Mouse (Mus musculus) spleen, adult 2 months (tissue): Measurements from ENCODE around the gene Padi6. TPM values are rescaled to one million over a fixed set of nuclear protein-coding genes. Genes with fewer than 3 reads are reported as not detected.

ENCODE experiments used
- DNase-seq, 2 experiments: peaks; one replicate each; pipeline versions ENCODE4 v3.0.0 to v3.0.0-alpha.2; 2012 to 2021; ENCODE audit warnings: low spot score in 2 of 2, low read depth in 1 of 2
- H3K27ac ChIP-seq: fragments of 200-500 bp; 2 replicates; pipeline ENCODE4 v1.5.1; 2012; ENCODE audit warnings: low read length, inconsistent platforms; ENCODE audit not compliant: insufficient read depth
- H3K27me3 ChIP-seq: fragments of 200-500 bp; 2 replicates; pipeline ENCODE4 v1.6.1; 2012; ENCODE audit warnings: mild to moderate bottlenecking, moderate library complexity, low read length, inconsistent platforms; ENCODE audit not compliant: control insufficient read depth, insufficient read depth
- H3K36me3 ChIP-seq: fragments of 200-500 bp; 2 replicates; pipeline ENCODE4 v1.6.1; 2012; ENCODE audit warnings: mild to moderate bottlenecking, low read length, inconsistent platforms; ENCODE audit not compliant: control insufficient read depth, insufficient read depth
- H3K4me1 ChIP-seq: fragments of 200-500 bp; 2 replicates; pipeline ENCODE4 v1.6.1; 2011; ENCODE audit warnings: inconsistent platforms; ENCODE audit not compliant: control insufficient read depth, insufficient read depth, insufficient read length
- H3K4me3 ChIP-seq: fragments of 200-500 bp; 2 replicates; pipeline ENCODE4 v1.5.1; 2011; ENCODE audit warnings: mild to moderate bottlenecking, inconsistent platforms; ENCODE audit not compliant: insufficient read depth, insufficient read length; ENCODE audit errors: extremely low read depth
- CTCF ChIP-seq: fragments of 200-500 bp; IDR thresholded peaks from 2 replicates; pipeline ENCODE4 v1.5.1; 2011; ENCODE audit warnings: mild to moderate bottlenecking, inconsistent platforms; ENCODE audit not compliant: insufficient read depth, insufficient read length, insufficient replicate concordance; ENCODE audit errors: extremely low read depth
- POLR2A ChIP-seq: fragments of 200-500 bp; IDR thresholded peaks from 2 replicates; pipeline ENCODE4 v1.6.1; 2011; ENCODE audit warnings: low read depth, low read length, inconsistent platforms
- WGBS: fragments of 180-500 bp; shearing (Covaris S2); methylation state at CpG from one replicate; pipeline ENCODE4 v1.1.7; 2018; 5-methylcytosine and 5-hydroxymethylcytosine counted together
- polyA plus RNA-seq: library from polyadenylated mRNA; depleted of rRNA; stranded (reverse); fragments of >200 nt; gene quantifications from 2 replicates; pipeline ENCODE4 v1.2.3, GENCODE M21; 2012

Gene Padi6
- polyA plus RNA-seq, 1 experiment: 0.09 TPM

- WGBS: 36% methylated on average over 14 of the region's 14 CpGs
- Histone ChIP-seq H3K4me1 (no peaks in the 10 kb centered on the region; the same call in 1 of the 2 replicates), H3K27ac (no peak overlapping the region), H3K27me3 (no peaks in the 10 kb centered on the region), H3K4me3 (no peak overlapping the region), H3K36me3 (no peaks in the 10 kb centered on the region)
- no peak for DNase-seq
- no peak for TF ChIP-seq CTCF
- no peak for TF ChIP-seq POLR2A
These were observed 46.5 kb downstream of the Padi6 start for GRCm38 (mm10) chr4:140695675-140696585.

GRCm38 (mm10) chr4:140695146-140695545 is 47.3 kb downstream of the Padi6 start:
- DNase-seq: no peak
- Histone ChIP-seq H3K27me3 (no peaks in the 10 kb centered on the region), H3K4me3 (no peak overlapping the region), H3K4me1 (peaks cover 6% of the 10 kb centered on the region; the same call in 1 of the 2 replicates), H3K36me3 (no peaks in the 10 kb centered on the region), H3K27ac (no peak overlapping the region)
- no peak for TF ChIP-seq CTCF
- TF ChIP-seq POLR2A: no peak
- WGBS: 90% methylated on average over 7 of the region's 7 CpGs

- TF ChIP-seq POLR2A (no peak), CTCF (no peak)
- H3K36me3 ChIP-seq: no peaks in the 10 kb centered on the region
- H3K27me3 ChIP-seq: no peaks in the 10 kb centered on the region
- no peak overlapping the region for H3K4me3 ChIP-seq
- peaks cover 10% of the 10 kb centered on the region; the same call in 1 of the 2 replicates for H3K4me1 ChIP-seq
- DNase-seq: no peak
- 53% methylated on average over 1 of the region's 1 CpGs for WGBS
- H3K27ac ChIP-seq: no peak overlapping the region
These were observed 47.8 kb downstream of the Padi6 start for GRCm38 (mm10) chr4:140694551-140695060.

- 50% methylated on average over 4 of the region's 4 CpGs for WGBS
These were observed 48.9 kb downstream of the Padi6 start for GRCm38 (mm10) chr4:140693513-140693912.

GRCm38 (mm10) chr4:140691481-140691880 is 51.0 kb downstream of the Padi6 start:
- Histone ChIP-seq H3K27ac (no peak overlapping the region), H3K36me3 (no peaks in the 10 kb centered on the region), H3K4me3 (no peak overlapping the region), H3K27me3 (no peaks in the 10 kb centered on the region), H3K4me1 (peaks cover 18% of the 10 kb centered on the region)
- WGBS: 71% methylated on average over 7 of the region's 7 CpGs
- no peak for DNase-seq
- TF ChIP-seq CTCF (no peak), POLR2A (no peak)

More at GRCm38 (mm10) chr4:140693513-140693912, 48.9 kb downstream of the Padi6 start:
- Histone ChIP-seq H3K27me3 (no peaks in the 10 kb centered on the region), H3K36me3 (no peaks in the 10 kb centered on the region), H3K4me1 (peaks cover 16% of the 10 kb centered on the region), H3K4me3 (no peak overlapping the region), H3K27ac (no peak overlapping the region)
- no peak for TF ChIP-seq POLR2A
- no peak for TF ChIP-seq CTCF
- DNase-seq: no peak

- no peak for TF ChIP-seq CTCF
- no peak; the same call in 1 of the 2 replicates for TF ChIP-seq POLR2A
- 41% methylated on average over 16 of the region's 16 CpGs for WGBS
- H3K27me3 ChIP-seq: no peaks in the 10 kb centered on the region
- peak in 1 of 2 experiments; percentile 49 for DNase-seq
- peak overlapping the region; percentile 10; the same call in 1 of the 2 replicates for H3K4me3 ChIP-seq
- H3K27ac ChIP-seq: peak overlapping the region; percentile 26; the same call in 1 of the 2 replicates
- H3K4me1 ChIP-seq: peaks cover 20% of the 10 kb centered on the region
- no peaks in the 10 kb centered on the region for H3K36me3 ChIP-seq
These were observed 52.4 kb downstream of the Padi6 start for GRCm38 (mm10) chr4:140689873-140690655.
